Mouse (Mus musculus) ovary, adult 18-20 months (tissue): ENCODE data around the gene Cdca5.

Experiments used
- DNase-seq: peaks from one replicate; pipeline ENCODE4 v3.0.0; 2022; ENCODE audit warnings: low spot score, mixed read lengths

The Cdca5 gene

GRCm38 (mm10) chr19:6141394-6141749, 56.6 kb downstream of the Cdca5 start, which contains the start of gene Arl2:
Gene Arl2 (minus strand): TSS chr19:6141548.
- DNase-seq = peak; percentile 57
